Mouse (Mus musculus) kidney, adult 2 months (tissue): ENCODE measurements around the gene Mfap5. TPM values are rescaled to one million over a fixed set of nuclear protein-coding genes. Genes with fewer than 3 reads are reported as not detected.

ENCODE experiments used
- DNase-seq: peaks from one replicate; pipeline ENCODE4 v3.0.0; 2021
- H3K27ac ChIP-seq: fragments of 200-500 bp; 2 replicates; pipeline ENCODE4 v1.5.1; 2012; ENCODE audit warnings: low read depth, low read length, control low read depth, inconsistent platforms; ENCODE audit not compliant: insufficient read depth
- H3K27me3 ChIP-seq: fragments of 200-500 bp; replicated peaks from 2 replicates; pipeline ENCODE4 v1.6.1; 2012; ENCODE audit warnings: mild to moderate bottlenecking, moderate library complexity, low read length, inconsistent platforms; ENCODE audit not compliant: control insufficient read depth, insufficient read depth
- H3K36me3 ChIP-seq: fragments of 200-500 bp; 2 replicates; pipeline ENCODE4 v1.6.1; 2012; ENCODE audit warnings: mild to moderate bottlenecking, moderate library complexity, low read length, inconsistent platforms; ENCODE audit not compliant: control insufficient read depth, insufficient read depth
- H3K4me1 ChIP-seq: fragments of 200-500 bp; 2 replicates; pipeline ENCODE4 v1.6.1; 2011; ENCODE audit warnings: low read length; ENCODE audit not compliant: control insufficient read depth, insufficient read depth
- H3K4me3 ChIP-seq: fragments of 200-500 bp; 2 replicates; pipeline ENCODE4 v1.5.1; 2011; ENCODE audit warnings: mild to moderate bottlenecking, low read depth, low read length, control low read depth; ENCODE audit not compliant: insufficient read depth
- CTCF ChIP-seq: fragments of 200-500 bp; conservative IDR thresholded peaks from 2 replicates; pipeline ENCODE4 v1.5.1; 2011; ENCODE audit warnings: low read depth, mild to moderate bottlenecking, control low read depth, low read length, moderate library complexity, mixed read lengths; ENCODE audit not compliant: insufficient read depth, insufficient read length
- POLR2A ChIP-seq: fragments of 200-500 bp; IDR thresholded peaks from one replicate; pipeline ENCODE4 v1.6.1; 2011; ENCODE audit warnings: low read depth, low read length, control low read depth
- whole genome bisulfite sequencing: fragments of 180-500 bp; shearing (Covaris S2); methylation state at CpG from one replicate; pipeline ENCODE4 v1.1.7; 2018; 5-methylcytosine and 5-hydroxymethylcytosine counted together
- polyA plus RNA-seq: library from polyadenylated mRNA; depleted of rRNA; stranded (reverse); fragments of >200 nt; gene quantifications from 2 replicates; pipeline ENCODE4 v1.2.3, GENCODE M21; 2012

Mfap5 gene
- polyA plus RNA-seq, 1 experiment, result 16.8 TPM

- DNase-seq, result peak; percentile 3
- WGBS, result 15% methylated on average over 81 of the region's 91 CpGs
- Histone ChIP-seq H3K4me3 (peak overlapping the region; percentile 59), H3K27ac (no peak overlapping the region), H3K4me1 (no peaks in the 10 kb centered on the region), H3K36me3 (no peaks in the 10 kb centered on the region), H3K27me3 (peaks cover 2% of the 10 kb centered on the region; the same call in 1 of the 2 replicates)
- TF ChIP-seq POLR2A (no peak), CTCF (no peak)
Measured at GRCm38 (mm10) chr6:122485401-122486296, 20.0 kb upstream of the Mfap5 start.

DNA sequence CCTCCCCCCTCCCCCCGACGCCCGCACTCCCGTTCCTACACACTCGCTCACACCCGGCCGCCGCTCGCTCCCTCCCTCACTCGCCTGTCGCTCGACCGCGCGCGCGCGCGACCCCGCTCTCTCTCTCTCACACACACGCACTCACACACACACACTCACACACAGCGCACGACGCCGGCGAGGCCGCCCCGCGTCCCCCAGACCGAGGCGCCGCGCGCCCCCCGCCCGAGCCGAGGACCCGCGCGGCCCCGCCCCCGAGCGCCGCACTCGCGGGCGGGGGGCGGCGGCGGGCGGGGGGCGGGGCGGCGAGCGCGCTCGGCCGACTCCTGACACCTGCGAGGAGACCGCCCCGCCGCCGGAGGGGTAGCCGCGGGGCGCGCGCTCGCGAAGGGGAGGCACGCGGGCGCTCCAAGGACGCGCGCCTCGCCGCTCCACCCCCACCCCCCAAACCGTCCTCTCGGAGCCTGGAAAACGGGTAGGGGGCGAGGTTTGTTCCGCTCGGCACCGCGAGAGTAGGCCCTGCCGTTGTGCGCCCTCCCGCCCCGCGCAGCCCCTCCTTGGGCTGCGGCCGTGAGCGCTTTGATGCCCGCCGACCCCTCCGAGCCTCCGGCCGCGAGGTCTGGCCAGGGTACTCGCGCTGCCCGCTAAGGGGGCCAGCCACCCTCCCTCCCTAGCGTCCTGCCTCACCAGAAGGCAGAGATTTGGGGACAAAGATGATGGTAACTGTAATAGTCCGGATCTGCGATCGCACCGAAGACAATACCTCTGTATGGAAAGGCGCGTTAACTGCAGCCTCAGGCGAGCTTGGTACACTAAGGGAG is 19.1 kb upstream of the Mfap5 start:
- Histone ChIP-seq H3K27me3 (peaks cover 2% of the 10 kb centered on the region; the same call in 1 of the 2 replicates), H3K36me3 (no peaks in the 10 kb centered on the region), H3K4me3 (peak overlapping the region; percentile 59; the same call in 1 of the 2 replicates), H3K27ac (no peak overlapping the region), H3K4me1 (no peaks in the 10 kb centered on the region)
- DNase-seq, result peak; percentile 9
- TF ChIP-seq CTCF (no peak), POLR2A (no peak)
- 2% methylated on average over 78 of the region's 111 CpGs for WGBS

DNA sequence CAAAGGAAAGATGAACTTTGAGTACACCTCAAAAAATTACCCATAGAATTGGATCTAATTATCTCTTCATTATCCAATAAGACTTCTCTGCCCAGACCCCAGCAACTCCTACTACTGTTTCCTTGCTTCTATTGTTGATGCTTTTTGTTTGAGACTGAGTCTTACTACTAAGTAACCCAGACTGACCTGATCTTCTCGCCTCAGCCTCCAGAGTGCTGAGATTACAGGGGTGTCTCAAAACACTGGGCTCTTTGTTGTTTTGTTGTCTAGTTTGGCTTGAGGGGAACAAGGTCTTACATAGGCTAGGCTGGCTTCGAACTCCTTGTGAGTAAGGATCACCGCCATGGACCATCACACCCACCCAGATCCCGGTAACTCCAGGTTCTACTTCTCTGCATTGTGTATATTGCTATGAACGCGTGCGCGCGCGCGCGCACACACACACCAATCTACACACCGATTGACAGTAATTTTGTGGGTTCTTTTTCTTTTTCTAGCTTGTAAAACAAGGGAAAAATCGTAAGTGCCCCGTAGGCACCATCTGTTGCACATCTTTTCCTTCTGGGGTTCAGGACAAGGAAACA is 14.6 kb upstream of the Mfap5 start:
- 38% methylated on average over 15 of the region's 15 CpGs for WGBS
- no peak overlapping the region for H3K4me3 ChIP-seq
- 0 out of 2 replicates have a peak, but pooled peaks cover 4% of the 10 kb centered on the region for H3K4me1 ChIP-seq
- H3K27me3 ChIP-seq, result peaks cover 1% of the 10 kb centered on the region; the same call in 1 of the 2 replicates
- H3K36me3 ChIP-seq, result no peaks in the 10 kb centered on the region
- H3K27ac ChIP-seq, result no peak overlapping the region
- no peak for DNase-seq
- TF ChIP-seq CTCF (no peak), POLR2A (no peak)

DNA sequence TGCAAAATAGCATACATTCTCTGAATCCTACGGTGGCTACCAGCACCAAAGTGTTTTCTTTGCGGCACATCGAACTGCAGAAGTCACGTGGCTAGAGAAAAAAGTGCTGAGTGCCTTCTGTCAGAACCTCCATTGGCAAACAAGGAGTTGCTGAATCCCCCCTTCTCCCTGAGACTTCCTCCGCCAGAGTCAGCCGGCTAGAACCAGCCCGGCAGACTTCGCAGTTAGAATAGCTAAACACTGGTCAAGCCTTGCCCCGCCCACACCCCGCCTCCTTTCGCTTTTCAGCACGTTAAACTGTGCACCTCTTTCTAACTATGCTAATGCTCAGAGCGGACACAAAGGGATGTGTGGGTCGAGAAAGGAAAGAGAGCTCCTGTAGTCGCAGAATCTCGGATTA is 14.1 kb upstream of the Mfap5 start:
- Histone ChIP-seq H3K4me3 (peak overlapping the region; percentile 38), H3K36me3 (no peaks in the 10 kb centered on the region), H3K27ac (no peak overlapping the region), H3K4me1 (0 out of 2 replicates have a peak, but pooled peaks cover 4% of the 10 kb centered on the region), H3K27me3 (no peaks in the 10 kb centered on the region; the same call in 1 of the 2 replicates)
- peak; percentile 90 for DNase-seq
- TF ChIP-seq POLR2A (no peak), CTCF (no peak)
- 1% methylated on average over 16 of the region's 16 CpGs for WGBS

GRCm38 (mm10) chr6:122492479-122492878 is 13.2 kb upstream of the Mfap5 start:
- 42% methylated on average over 6 of the region's 6 CpGs for WGBS
- 0 out of 2 replicates have a peak, but pooled peaks cover 4% of the 10 kb centered on the region for H3K4me1 ChIP-seq
- TF ChIP-seq POLR2A (no peak), CTCF (no peak)

GRCm38 (mm10) chr6:122493799-122494472 is 11.7 kb upstream of the Mfap5 start:
- 0 out of 2 replicates have a peak, but pooled peaks cover 4% of the 10 kb centered on the region for H3K4me1 ChIP-seq
- WGBS, result 86% methylated on average over 6 of the region's 6 CpGs

More at GRCm38 (mm10) chr6:122492479-122492878, 13.2 kb upstream of the Mfap5 start:
- Histone ChIP-seq H3K27me3 (no peaks in the 10 kb centered on the region; the same call in 1 of the 2 replicates), H3K36me3 (no peaks in the 10 kb centered on the region), H3K4me3 (no peak overlapping the region), H3K27ac (no peak overlapping the region)
- DNase-seq, result no peak

More at GRCm38 (mm10) chr6:122493799-122494472, 11.7 kb upstream of the Mfap5 start:
- DNase-seq, result no peak
- Histone ChIP-seq H3K4me3 (no peak overlapping the region), H3K36me3 (no peaks in the 10 kb centered on the region), H3K27me3 (no peaks in the 10 kb centered on the region; the same call in 1 of the 2 replicates), H3K27ac (no peak overlapping the region)
- TF ChIP-seq CTCF (no peak), POLR2A (no peak)
